Mouse (Mus musculus) liver, embryonic 12.5 days (tissue): ENCODE results near the gene Ddx28. TPM values are rescaled to one million over a fixed set of nuclear protein-coding genes. Genes with fewer than 3 reads are reported as not detected.

Experiments used
- ATAC-seq: fragments of 200-750 bp; cut with Nextera tagmentation; 2 replicates; pipeline ENCODE4 v1.8.0; 2017; ENCODE audit warnings: moderate number of reproducible peaks, mild to moderate bottlenecking, moderate library complexity
- H3K27ac ChIP-seq: fragments of 300-500 bp; sonication (generic); 2 replicates; pipeline ENCODE4 v1.5.1; 2016; ENCODE audit warnings: mild to moderate bottlenecking
- H3K27me3 ChIP-seq: fragments of 300-500 bp; sonication (generic); replicated peaks from 2 replicates; pipeline ENCODE4 v1.6.1; 2016; ENCODE audit warnings: mild to moderate bottlenecking, moderate library complexity
- H3K36me3 ChIP-seq: fragments of 300-500 bp; sonication (generic); 2 replicates; pipeline ENCODE4 v1.6.1; 2016; ENCODE audit warnings: mild to moderate bottlenecking, moderate library complexity
- H3K4me1 ChIP-seq: fragments of 300-500 bp; sonication (generic); 2 replicates; pipeline ENCODE4 v1.6.1; 2016
- H3K4me2 ChIP-seq: fragments of 300-500 bp; sonication (generic); 2 replicates; pipeline ENCODE4 v1.6.1; 2016; ENCODE audit warnings: mild to moderate bottlenecking, moderate library complexity
- H3K4me3 ChIP-seq: fragments of 300-500 bp; sonication (generic); 2 replicates; pipeline ENCODE4 v1.5.1; 2016; ENCODE audit warnings: mild to moderate bottlenecking, moderate library complexity
- H3K9ac ChIP-seq: fragments of 300-500 bp; sonication (generic); 2 replicates; pipeline ENCODE4 v1.6.1; 2016; ENCODE audit warnings: mild to moderate bottlenecking, moderate library complexity
- H3K9me3 ChIP-seq: fragments of 300-500 bp; sonication (generic); replicated peaks from 2 replicates; pipeline ENCODE4 v1.6.1; 2016; ENCODE audit warnings: mild to moderate bottlenecking, moderate library complexity
- WGBS: fragments of 180-500 bp; shearing (Covaris S2); methylation state at CpG from one replicate; pipeline ENCODE4 v1.1.7; 2016; ENCODE audit not compliant: insufficient replicate concordance; 5-methylcytosine and 5-hydroxymethylcytosine counted together
- polyA plus RNA-seq: library from polyadenylated mRNA; unstranded; fragments of >200 nt; fragmentation: Nextera tagmentation; extraction: Ambion mirVana; gene quantifications from 2 replicates; pipeline ENCODE4 v1.2.1, GENCODE M21; 2016

The Ddx28 gene
- 14.7 TPM in 2 replicates for polyA plus RNA-seq

DNA sequence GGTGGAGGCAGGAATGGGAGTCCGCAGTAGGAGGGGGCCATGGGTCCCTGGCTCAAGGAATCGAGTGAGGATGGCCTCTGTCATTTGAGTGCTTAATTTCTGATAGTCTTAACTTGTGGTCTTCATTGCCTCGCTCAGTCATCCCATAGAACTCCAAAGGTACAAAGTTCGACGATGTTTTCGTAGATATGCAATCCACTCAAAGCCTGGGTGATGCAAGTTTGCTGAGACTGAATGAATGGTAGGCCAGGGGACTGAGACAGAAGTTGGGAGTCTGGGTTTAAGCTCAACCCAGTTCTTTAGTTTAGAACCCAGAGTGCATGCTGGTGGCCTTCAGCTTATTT is at the start of gene Ddx28:
Gene Ddx28, minus strand, starts transcription at position 240 of the 344 bp plus-strand sequence.
- WGBS, result under 1% methylated on average over 6 of the region's 6 CpGs
- peak; percentile 44 for ATAC-seq
- Histone ChIP-seq H3K4me1 (peaks cover 55% of the 10 kb centered on the region), H3K4me3 (peak within 1 kb of the TSS; percentile 91), H3K9me3 (no peaks in the 10 kb centered on the region), H3K27me3 (no peaks in the 10 kb centered on the region), H3K36me3 (peaks cover 18% of the 10 kb centered on the region), H3K4me2 (peak within 1 kb of the TSS; percentile 99), H3K9ac (peak within 1 kb of the TSS; percentile 89), H3K27ac (peak within 1 kb of the TSS; percentile 86)

DNA sequence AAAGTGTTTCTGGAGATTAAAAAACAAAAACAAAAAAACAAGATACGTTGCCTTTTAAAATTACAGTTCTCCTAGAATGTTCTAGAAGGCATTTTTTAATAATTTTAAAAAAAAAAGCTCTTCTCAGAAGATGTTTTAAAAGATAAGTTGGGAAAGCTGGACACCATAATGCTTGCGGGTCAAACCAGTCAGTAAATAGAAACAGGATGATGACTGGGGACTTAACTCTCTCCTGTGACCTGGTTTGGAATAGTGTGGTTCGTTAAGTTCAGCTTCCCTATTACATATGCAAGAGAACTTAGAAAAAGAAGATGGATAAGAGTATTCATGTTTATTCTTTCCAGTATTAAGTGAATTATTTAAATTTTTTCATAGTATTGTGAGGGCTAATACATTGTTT is 48.8 kb upstream of the Ddx28 start:
- no peaks in the 10 kb centered on the region for H3K27me3 ChIP-seq
- no peaks in the 10 kb centered on the region for H3K36me3 ChIP-seq
- H3K9me3 ChIP-seq, result no peaks in the 10 kb centered on the region
- under 1% methylated on average over 3 of the region's 3 CpGs for WGBS
- H3K4me1 ChIP-seq, result peaks cover 56% of the 10 kb centered on the region
- peak overlapping the region; percentile 86 for H3K4me3 ChIP-seq
- ATAC-seq, result no peak
- H3K27ac ChIP-seq, result peak overlapping the region; percentile 97
- peak overlapping the region; percentile 86 for H3K4me2 ChIP-seq
- peak overlapping the region; percentile 94 for H3K9ac ChIP-seq

DNA sequence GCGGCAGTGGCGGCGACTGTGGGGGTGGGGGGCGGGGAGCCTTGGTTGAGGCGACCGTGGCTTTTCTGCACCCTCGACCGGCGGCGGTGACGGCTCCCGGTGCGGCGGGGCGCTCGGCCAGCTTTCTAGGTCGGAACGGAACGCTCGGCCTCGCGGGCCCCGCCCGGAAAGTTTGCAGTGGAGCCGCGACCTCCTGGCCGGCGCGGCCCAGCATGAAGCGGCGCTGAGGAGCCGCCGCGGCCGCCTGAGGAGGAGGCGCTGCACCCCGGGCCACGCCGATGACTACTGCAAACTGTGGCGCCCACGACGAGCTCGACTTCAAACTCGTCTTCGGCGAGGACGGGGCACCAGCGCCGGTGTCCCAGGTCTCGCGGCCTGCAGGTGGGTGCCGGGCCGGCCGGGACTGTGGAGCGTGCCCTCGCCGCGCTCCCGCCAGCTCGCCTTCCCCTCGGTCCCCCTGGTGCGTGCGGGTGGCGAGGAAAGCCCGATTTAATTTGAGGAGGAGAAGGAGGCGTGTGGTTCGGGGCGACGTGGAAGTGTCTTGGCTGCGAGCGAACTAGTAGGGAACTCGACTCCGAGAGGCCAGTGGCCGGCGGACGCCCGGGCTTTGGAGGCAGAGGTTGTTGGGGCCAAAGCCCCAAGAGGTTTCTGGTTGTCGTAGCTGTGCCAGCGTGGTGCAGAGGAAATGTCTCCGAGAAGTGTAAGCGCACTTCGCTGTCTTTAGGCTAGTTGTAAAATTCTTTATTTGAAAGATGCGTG is 48.1 kb upstream of the Ddx28 start:
- H3K27ac ChIP-seq, result peak overlapping the region; percentile 97
- peak; percentile 72 for ATAC-seq
- H3K9me3 ChIP-seq, result no peaks in the 10 kb centered on the region
- no peaks in the 10 kb centered on the region for H3K27me3 ChIP-seq
- H3K9ac ChIP-seq, result peak overlapping the region; percentile 94
- peak overlapping the region; percentile 86 for H3K4me2 ChIP-seq
- H3K4me3 ChIP-seq, result peak overlapping the region; percentile 86
- H3K4me1 ChIP-seq, result peaks cover 53% of the 10 kb centered on the region
- under 1% methylated on average over 82 of the region's 83 CpGs for WGBS
- no peaks in the 10 kb centered on the region for H3K36me3 ChIP-seq

DNA sequence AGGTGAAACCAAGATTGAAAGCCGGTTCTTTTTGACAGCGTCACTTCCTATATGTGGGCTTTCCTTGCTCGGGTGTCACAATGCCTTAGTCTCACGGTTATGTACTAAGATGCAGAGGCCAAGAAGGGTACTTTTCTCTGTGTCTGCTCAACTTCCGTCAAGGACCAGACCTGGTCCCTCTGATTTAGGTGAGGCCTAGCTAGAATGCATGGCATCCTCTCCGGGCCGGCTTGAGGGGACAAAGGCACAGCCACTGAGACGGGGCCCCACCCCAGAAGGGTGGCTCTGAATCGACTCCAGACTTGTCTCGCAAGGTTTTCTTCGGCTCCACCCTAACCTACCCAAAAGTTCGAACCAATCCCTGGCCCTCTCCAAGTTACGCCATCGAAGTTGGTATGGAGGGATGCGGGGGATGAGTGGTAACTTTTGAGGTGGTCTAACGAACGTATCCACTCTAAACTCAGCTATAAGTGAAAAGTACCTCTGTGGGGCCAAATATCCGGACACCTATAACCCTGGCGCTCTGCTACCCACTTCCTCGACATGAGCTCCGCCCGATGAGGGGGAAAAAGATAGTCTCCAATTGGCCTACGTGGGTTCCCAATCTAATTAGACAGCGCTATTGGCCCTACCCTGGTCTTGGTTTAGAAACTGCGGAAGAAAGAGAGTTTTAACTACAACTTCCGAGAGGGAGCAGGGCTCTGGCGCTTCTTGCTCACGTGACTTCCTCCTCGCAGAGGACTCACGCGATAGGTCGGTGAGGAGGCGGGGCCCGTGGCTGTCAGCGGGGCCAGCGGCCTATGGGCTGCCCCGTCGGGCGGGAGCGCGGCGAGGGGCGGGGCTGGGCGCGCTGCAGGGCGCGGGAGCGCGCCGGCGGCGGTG is 47.3 kb upstream of the Ddx28 start, which contains the start of gene Nfatc3:
Gene Nfatc3, plus strand, starts transcription at position 110 of the 882 bp plus-strand sequence.
- H3K27me3 ChIP-seq, result no peaks in the 10 kb centered on the region
- peak within 1 kb of the TSS; percentile 97 for H3K27ac ChIP-seq
- H3K9ac ChIP-seq, result peak within 1 kb of the TSS; percentile 94
- ATAC-seq, result peak; percentile 94
- peak within 1 kb of the TSS; percentile 86 for H3K4me3 ChIP-seq
- under 1% methylated on average over 52 of the region's 52 CpGs for WGBS
- peaks cover 3% of the 10 kb centered on the region; the same call in 1 of the 2 replicates for H3K36me3 ChIP-seq
- no peaks in the 10 kb centered on the region for H3K9me3 ChIP-seq
- H3K4me2 ChIP-seq, result peak within 1 kb of the TSS; percentile 86
- peaks cover 55% of the 10 kb centered on the region for H3K4me1 ChIP-seq

DNA sequence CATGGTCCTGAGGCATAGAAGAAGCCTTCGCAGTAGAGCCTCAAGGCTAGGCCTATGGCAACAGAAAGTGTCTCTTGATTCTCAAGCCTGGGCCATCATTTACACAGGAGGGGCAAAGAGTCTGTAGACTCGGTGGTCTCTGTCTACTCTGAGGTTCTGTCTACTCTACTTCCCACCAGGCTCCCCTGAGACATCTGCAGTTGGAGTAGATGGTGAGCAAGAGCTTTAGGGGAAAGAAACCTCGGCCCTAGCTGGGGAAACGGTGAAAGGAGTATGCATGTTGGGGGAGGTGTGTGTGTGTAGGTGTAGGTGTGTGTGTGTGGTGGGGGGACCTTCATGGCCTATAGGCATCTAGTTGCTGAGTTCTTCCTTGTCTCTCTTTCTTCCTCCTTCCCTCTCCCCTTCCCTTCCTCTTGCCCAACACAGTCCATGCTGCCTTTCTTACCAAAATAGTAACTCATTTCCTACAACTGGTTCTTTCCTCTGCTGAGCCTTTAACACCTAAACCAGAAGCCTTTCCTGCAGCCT is 44.8 kb upstream of the Ddx28 start:
- no peak for ATAC-seq

DNA sequence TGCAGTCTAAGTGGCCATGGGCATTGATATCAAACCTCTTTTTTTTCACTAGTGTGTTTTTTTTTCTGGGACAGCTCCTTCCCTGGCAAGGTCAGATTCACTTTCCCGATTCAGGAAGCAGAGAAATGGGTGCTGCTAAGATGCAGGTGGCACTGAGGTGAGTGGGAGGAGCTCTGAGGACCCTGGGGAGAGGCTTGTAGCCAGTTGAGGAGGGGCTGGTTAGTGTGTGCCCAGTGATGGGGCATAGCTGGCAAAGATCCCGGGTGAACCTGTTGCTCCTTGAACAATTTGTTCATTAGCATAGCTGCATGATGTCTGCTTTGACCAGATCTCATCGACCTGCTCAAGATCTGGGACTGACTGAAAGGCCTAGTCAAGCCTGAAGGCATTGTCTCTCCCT is 43.4 kb upstream of the Ddx28 start:
- H3K27ac ChIP-seq, result no peak overlapping the region
- peaks cover 42% of the 10 kb centered on the region for H3K36me3 ChIP-seq
- no peaks in the 10 kb centered on the region for H3K27me3 ChIP-seq
- peaks cover 32% of the 10 kb centered on the region for H3K4me1 ChIP-seq
- ATAC-seq, result no peak
- H3K9ac ChIP-seq, result no peak overlapping the region
- no peaks in the 10 kb centered on the region for H3K9me3 ChIP-seq
- no peak overlapping the region for H3K4me2 ChIP-seq
- no peak overlapping the region for H3K4me3 ChIP-seq
- WGBS, result 62% methylated on average over 3 of the region's 3 CpGs

More for the DNA sequence above, 44.8 kb upstream of the Ddx28 start:
- Histone ChIP-seq H3K9ac (no peak overlapping the region), H3K4me2 (no peak overlapping the region), H3K36me3 (peaks cover 28% of the 10 kb centered on the region), H3K27ac (no peak overlapping the region), H3K9me3 (no peaks in the 10 kb centered on the region), H3K4me3 (no peak overlapping the region), H3K27me3 (no peaks in the 10 kb centered on the region), H3K4me1 (peaks cover 40% of the 10 kb centered on the region)
- WGBS, result 68% methylated on average over 4 of the region's 4 CpGs

DNA sequence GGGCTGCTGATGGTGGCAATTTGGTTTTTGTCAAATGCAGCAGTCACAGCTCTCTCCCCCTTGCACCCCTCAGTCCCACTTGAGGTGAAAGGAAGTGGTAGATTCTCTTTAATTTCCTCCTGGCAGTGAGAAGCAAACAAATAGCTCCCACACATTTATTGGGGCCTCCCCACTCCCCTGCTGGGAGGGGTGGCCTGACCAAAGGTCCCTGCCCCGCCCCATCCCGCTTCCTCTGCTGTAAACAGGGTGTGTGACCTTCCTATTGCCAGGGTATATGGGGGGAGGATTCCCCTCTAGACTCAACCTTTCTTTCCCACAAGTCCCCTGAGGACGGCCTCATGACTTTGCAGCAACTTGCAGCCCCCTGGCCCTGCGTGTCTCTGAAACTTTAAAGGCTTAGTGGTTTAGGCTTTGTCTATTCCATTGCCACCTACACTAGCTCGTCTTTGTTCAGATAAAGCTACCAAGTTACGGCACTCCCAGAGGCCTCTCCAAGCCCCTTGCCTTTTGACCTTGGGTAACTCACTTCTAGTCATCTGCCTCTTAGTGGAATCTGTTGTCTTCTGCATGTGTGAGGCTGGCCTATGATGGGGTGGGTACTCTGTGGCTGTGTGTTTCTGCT is 42.6 kb upstream of the Ddx28 start:
- Histone ChIP-seq H3K9ac (0 out of 2 replicates have a peak overlapping the region, but pooled peaks have one; percentile 18), H3K4me2 (no peak overlapping the region), H3K36me3 (peaks cover 49% of the 10 kb centered on the region), H3K27ac (peak overlapping the region; percentile 38; the same call in 1 of the 2 replicates), H3K4me3 (no peak overlapping the region), H3K9me3 (no peaks in the 10 kb centered on the region), H3K4me1 (peaks cover 32% of the 10 kb centered on the region), H3K27me3 (no peaks in the 10 kb centered on the region)
- WGBS, result 50% methylated on average over 6 of the region's 6 CpGs
- ATAC-seq, result no peak

DNA sequence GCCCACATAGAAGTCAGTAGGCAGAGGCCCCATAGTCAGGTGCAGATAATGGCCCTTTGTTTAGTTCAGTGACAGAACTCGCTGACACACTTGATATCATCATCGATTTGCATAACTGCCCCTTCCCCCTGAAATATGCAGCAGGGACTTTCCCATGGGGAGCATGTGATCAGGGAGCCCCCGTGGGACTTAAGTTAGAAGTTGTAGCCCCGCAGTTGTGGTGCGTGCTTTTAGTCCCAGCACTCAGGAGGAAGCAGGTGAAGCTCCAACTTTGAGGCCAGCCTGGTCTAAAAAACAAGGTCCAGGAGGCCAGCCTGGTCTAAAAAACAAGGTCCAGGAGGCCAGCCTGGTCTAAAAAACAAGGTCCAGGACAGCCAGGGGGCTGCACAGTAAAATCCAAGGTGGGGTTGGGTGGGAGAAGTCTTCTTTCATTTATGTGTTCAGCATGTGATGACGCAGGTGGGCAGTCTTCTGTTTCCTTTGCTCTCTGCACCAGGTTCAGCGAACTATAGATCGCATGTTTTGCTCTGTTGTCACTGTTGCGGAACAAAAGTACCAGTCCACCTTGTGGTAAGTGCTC is 40.9 kb upstream of the Ddx28 start:
- H3K27me3 ChIP-seq, result no peaks in the 10 kb centered on the region
- H3K4me1 ChIP-seq, result peaks cover 35% of the 10 kb centered on the region
- peaks cover 56% of the 10 kb centered on the region for H3K36me3 ChIP-seq
- WGBS, result 75% methylated on average over 9 of the region's 9 CpGs
- no peak overlapping the region for H3K9ac ChIP-seq
- H3K27ac ChIP-seq, result peak overlapping the region; percentile 25; the same call in 1 of the 2 replicates
- H3K4me2 ChIP-seq, result no peak overlapping the region
- no peak overlapping the region for H3K4me3 ChIP-seq
- H3K9me3 ChIP-seq, result no peaks in the 10 kb centered on the region
- ATAC-seq, result no peak

DNA sequence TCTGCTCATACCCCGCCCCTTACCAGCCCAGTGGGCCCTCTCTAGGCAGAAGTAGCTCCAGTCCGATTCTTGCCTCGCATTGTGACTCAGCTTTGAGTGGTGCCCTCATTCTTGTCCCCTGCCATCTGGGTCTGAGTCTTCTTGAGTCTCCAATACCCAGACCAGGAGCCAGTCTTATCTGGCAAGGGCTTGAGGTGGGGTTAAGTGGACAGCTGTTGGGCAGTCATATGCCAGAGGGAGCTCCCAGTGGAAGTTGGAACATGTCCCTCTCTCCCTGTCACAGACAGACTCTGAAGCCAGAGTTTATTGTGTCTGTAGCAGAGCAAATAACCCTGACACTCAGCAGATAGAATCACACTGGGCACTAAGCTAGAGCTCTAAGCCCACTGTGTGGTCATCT is 39.4 kb upstream of the Ddx28 start:
- Histone ChIP-seq H3K4me2 (no peak overlapping the region), H3K9me3 (no peaks in the 10 kb centered on the region), H3K9ac (no peak overlapping the region), H3K36me3 (peaks cover 65% of the 10 kb centered on the region), H3K27me3 (no peaks in the 10 kb centered on the region), H3K4me1 (peaks cover 46% of the 10 kb centered on the region), H3K4me3 (no peak overlapping the region), H3K27ac (no peak overlapping the region)
- 84% methylated on average over 3 of the region's 3 CpGs for WGBS
- ATAC-seq, result no peak

DNA sequence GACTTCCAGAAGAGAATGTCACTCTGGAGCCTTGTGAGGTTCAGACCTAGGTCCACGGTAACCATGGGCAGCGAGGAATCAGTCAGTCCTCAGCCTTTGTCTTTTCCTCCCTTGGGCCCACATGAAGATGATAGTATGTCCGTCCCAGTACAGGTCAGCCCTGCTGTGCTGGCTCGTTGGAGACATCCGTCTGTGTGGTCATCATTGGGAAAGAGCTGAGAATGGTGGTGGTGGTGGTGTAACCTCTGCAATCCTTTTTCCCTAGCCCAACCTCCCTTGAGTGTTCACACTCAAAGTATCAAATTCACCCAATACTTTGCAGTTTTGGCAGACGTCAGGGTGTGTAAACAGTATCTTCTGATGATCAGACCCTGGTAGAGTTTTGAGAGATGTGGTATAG is 38.2 kb upstream of the Ddx28 start:
- Histone ChIP-seq H3K27ac (no peak overlapping the region), H3K4me2 (no peak overlapping the region), H3K27me3 (no peaks in the 10 kb centered on the region), H3K9me3 (no peaks in the 10 kb centered on the region), H3K4me1 (peaks cover 46% of the 10 kb centered on the region), H3K4me3 (no peak overlapping the region), H3K9ac (no peak overlapping the region), H3K36me3 (peaks cover 75% of the 10 kb centered on the region)
- ATAC-seq, result no peak
- 81% methylated on average over 6 of the region's 6 CpGs for WGBS

DNA sequence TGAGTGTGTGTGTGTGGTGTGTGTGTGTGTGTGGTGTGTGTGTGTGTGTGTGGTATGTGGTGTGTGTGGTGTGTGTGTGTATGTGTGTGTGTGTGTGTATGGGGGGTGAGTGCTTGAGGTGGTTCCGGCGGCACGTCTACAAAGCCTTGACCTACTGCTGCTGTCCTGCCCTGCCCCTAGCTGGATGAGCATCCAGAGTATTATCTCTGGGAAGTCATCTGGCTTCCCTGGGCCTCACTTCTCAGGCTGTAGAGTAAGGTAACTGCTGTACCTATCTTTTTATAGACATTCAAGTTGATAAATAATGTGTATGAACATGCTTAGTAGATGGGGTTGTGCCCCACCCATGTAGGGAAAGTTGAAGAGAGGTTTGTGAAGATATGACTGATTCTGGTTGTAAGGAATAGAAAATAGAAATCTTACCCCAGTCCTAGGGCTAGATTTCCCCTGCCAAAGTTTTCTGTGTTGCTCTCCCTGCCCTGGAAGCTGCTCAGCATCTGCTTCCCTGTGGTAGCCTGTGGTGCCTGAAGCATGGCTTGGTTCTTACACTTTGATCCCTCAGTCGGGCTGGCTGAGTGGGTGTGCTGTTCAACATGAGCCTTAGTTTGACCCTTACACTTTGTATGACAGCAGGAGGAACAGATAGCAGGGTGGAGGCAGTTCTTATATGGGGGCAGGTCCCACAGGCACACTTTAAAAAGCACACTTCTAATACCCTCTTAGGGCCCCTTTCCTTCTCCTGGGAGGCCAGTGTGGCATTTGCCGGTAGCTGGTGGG is 36.4 kb upstream of the Ddx28 start:
- Histone ChIP-seq H3K9ac (peak overlapping the region; percentile 32), H3K27ac (peak overlapping the region; percentile 83), H3K36me3 (peaks cover 71% of the 10 kb centered on the region), H3K4me1 (peaks cover 40% of the 10 kb centered on the region), H3K27me3 (no peaks in the 10 kb centered on the region), H3K4me3 (no peak overlapping the region), H3K4me2 (peak overlapping the region; percentile 17), H3K9me3 (no peaks in the 10 kb centered on the region)
- ATAC-seq, result peak; percentile 61
- 60% methylated on average over 5 of the region's 5 CpGs for WGBS
